ENCODE assay signal across 10 mouse cellular contexts in the genomic region with DNA sequence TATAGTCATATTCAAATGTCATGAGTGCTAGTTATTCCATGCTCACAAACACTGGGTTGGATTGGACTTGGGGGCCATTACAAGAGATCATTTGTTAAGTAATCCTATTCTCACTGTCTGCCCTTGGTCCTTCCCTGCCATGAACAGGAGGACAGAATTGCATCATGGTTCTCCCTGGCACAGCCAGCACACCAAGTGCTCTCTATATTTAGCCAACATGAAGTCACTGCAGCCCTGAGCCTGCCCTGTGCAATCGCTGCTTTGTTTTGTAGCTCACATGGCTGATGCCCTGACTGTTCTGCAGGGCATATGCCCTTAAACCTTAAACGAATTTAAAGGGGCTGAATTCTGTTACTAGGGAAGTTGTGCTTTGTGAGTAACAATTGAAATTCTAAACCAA.
DNase-seq lines count a peak whose midpoint lies in the region; ATAC-seq and TF ChIP-seq lines count a peak whose summit lies in the region.
"Had no signal": no experiment of that assay in that cellular context is flagged by ENCODE, and none has a peak within 500 bp of the region (broad histone marks: within the 10 kb centered on the region; RNA-seq: fewer than 3 reads in every experiment).

No protein-coding gene starts in this region.

- H3K4me2 ChIP-seq in heart, embryonic 16.5 days (ENCODE audit: low read depth, low read length) = no peak overlapping the region

- H3K4me1 ChIP-seq in heart, embryonic 16.5 days (ENCODE audit: control insufficient read depth, insufficient read depth, low read length) = peaks cover 13% of the 10 kb centered on the region
- H3K4me1 ChIP-seq in lung, adult 2 months (ENCODE audit: control insufficient read depth, insufficient read depth, low read length) = no peaks in the 10 kb centered on the region

- no peak for TF ChIP-seq CTCF in gastrocnemius, adult 2 months (IDR thresholded peaks at IDR 0.05)
- no peak for TF ChIP-seq CTCF in lung, adult 2 months (IDR thresholded peaks at IDR 0.05; ENCODE audit: insufficient read depth, low read length)

- peak; percentile 93 for ATAC-seq in heart, embryonic 16.5 days (replicated peaks; ENCODE audit: extremely low read depth, insufficient read depth, low FRiP score)
- ATAC-seq: forebrain, embryonic 14.5 days; hindbrain, postnatal 0 days had no signal

- peak overlapping the region; percentile 26 for H3K9ac ChIP-seq in heart, embryonic 16.5 days (ENCODE audit: low read length)

- no peaks in the 10 kb centered on the region for H3K27me3 ChIP-seq in heart, embryonic 16.5 days (ENCODE audit: control insufficient read depth, insufficient read depth, low read length)

- no peaks in the 10 kb centered on the region for H3K36me3 ChIP-seq in heart, embryonic 16.5 days (ENCODE audit: control insufficient read depth, insufficient read depth)

- WGBS in heart, embryonic 16.5 days = 40% methylated on average over 2 of the region's 2 CpGs
- 55% methylated on average over 2 of the region's 2 CpGs for WGBS in lung, adult 2 months

- DNase-seq in gastrocnemius, adult 2 months = peak; percentile 70
- no peak for DNase-seq in gastrocnemius, postnatal 14 days
- peak; percentile 84 for DNase-seq in adipocyte (ENCODE audit: low spot score)
- peak; percentile 62 for DNase-seq in cerebellum, adult 8-10 months
- no peak for DNase-seq in c-Kit-positive CD71-positive TER-119-positive erythroid progenitor cells, embryonic 14.5 days (ENCODE audit: low spot score)
- DNase-seq in frontal cortex, postnatal 10 days (ENCODE audit: low spot score in 2 of 2) = no peak
- DNase-seq in lung, adult 2 months = no peak

- no peak for TF ChIP-seq POLR2A in lung, adult 2 months (IDR thresholded peaks at IDR 0.05; ENCODE audit: borderline replicate concordance, extremely low read depth, low read depth, low read length)

- H3K4me3 ChIP-seq in gastrocnemius, adult 2 months = no peak overlapping the region
- no peak overlapping the region for H3K4me3 ChIP-seq in heart, embryonic 16.5 days (ENCODE audit: low read length)
- H3K4me3 ChIP-seq in lung, adult 2 months (replicated peaks; ENCODE audit: extremely low read depth, low read depth, low read length) = no peak overlapping the region

- H3K27ac ChIP-seq in gastrocnemius, adult 2 months = peak overlapping the region; percentile 82
- H3K27ac ChIP-seq in heart, embryonic 16.5 days (ENCODE audit: low read length) = peak overlapping the region; percentile 77
- H3K27ac ChIP-seq: hindbrain, postnatal 0 days had no signal

- peaks cover 3% of the 10 kb centered on the region; the same call in 1 of the 2 replicates for H3K9me3 ChIP-seq in heart, embryonic 16.5 days (replicated peaks; ENCODE audit: control insufficient read depth, low read length)

- intact Hi-C loops in gastrocnemius, adult 2 months (cut with DNase I) = no loop called here
- intact Hi-C loops in gastrocnemius, postnatal 14 days (cut with DNase I; ENCODE audit: low total_unique reads) = no loop called here

Comparison
In these comparisons a context has a peak if more than half of its experiments do, and no peak if none do; other contexts are left out.
1. DNase-seq: peak in gastrocnemius, adult 2 months (single experiment), adipocyte (single experiment) and cerebellum, adult 8-10 months (single experiment); none in gastrocnemius, postnatal 14 days (single experiment), c-Kit-positive CD71-positive TER-119-positive erythroid progenitor cells, embryonic 14.5 days (single experiment), frontal cortex, postnatal 10 days (0 of 2) and lung, adult 2 months (single experiment).